Mouse (Mus musculus) gastrocnemius, postnatal 4 days (tissue): ENCODE measurements around the gene Sesn3. TPM values are rescaled to one million over a fixed set of nuclear protein-coding genes. Genes with fewer than 3 reads are reported as not detected.

ENCODE experiments used
- DNase-seq, 2 experiments: peaks; one replicate each; pipeline ENCODE4 v3.0.0; 2021 to 2022; ENCODE audit warnings: low spot score in 2 of 2, mixed read lengths in 2 of 2
- total RNA-seq, 2 experiments: library from RNA; stranded (reverse); gene quantifications; 2 replicates each; pipeline ENCODE4 v1.2.3; 2021

Gene Sesn3
- total RNA-seq, 2 experiments from 2014 or later = 42.1 to 49.8 TPM

- DNase-seq = no peak
These were observed 75.9 kb downstream of the Sesn3 start for GRCm38 (mm10) chr9:14350787-14351186.

DNA sequence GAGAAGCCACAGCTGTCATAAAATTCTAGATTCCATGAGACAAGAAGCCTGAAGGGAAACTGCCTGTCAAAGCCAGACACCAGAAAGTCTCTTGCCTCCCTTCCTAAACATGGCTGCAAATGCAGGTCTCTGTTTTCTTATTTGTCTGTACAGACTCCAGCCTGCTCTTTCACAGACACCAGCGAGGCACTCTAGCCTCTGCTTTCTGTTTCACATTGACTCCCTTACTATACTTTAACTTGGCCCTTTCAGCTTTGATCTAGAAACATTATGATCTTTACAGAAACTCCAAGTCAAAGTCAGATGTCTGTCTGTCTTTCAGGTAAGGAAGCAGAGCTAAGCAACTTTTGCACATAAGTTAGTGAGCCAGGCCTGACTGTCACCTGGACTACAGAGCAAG lies 77.5 kb downstream of the Sesn3 start:
- no peak for DNase-seq

DNA sequence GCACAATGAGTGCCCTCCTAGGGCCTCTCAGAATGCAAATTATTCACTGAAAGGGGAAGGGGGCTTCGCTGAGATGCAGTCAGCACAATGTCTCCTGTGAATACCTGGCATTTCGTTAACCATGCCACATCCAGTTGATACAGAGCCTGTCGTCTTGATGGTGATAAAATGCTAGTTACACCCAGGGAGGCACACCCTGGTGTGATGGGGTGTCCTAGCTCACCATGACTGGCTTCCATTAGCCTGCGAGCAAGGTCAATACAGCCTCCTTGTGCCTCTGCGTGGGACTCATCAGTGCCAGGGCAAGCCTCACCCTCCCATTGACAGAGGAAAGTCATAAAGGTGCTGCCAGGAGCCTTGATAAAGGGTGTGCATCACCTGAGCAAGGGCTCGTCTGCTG lies 80.0 kb downstream of the Sesn3 start:
- no peak for DNase-seq

DNA sequence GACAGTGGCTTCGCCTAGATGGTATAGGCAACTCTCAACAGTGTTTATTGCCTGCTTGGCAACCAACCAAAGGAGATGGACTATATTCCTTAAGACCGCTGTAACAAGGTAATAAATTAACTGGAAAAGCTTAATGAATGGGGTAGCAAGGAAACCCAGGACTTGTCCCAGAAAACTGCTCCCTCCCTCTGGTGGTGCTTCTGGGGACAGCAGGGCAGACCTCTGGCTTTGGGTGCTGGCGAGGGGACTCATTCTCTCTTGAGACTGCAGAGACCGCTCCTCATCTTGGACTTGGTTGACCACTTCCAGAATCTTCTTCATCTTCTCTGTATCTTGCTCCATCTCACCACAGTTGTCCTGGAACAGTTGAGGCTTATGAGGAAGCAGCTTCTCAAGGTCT lies 82.2 kb downstream of the Sesn3 start:
- no peak for DNase-seq

- no peak for DNase-seq
These were observed 87.4 kb downstream of the Sesn3 start for GRCm38 (mm10) chr9:14362068-14362768.

DNA sequence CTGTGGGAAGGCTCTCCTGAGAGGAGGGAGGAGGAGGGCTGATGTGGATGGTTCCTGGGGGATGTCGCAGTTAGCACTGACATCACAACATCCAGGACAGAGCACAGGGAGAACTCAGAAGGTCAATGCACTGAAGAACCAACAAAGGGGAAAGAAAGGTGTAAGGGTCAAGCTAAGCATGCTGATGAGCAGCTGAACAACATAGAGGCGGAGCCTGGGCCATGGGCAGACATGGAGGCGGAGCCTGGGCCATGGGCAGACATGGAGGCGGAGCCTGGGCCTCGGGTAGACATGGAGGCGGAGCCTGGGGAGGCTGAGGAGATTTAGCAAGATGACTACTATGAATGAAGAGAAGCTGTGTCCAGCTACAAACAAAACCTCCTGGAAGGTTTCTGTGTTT lies 88.7 kb downstream of the Sesn3 start:
- DNase-seq = no peak

- DNase-seq = no peak
These were observed 89.9 kb downstream of the Sesn3 start for GRCm38 (mm10) chr9:14364719-14365118.

GRCm38 (mm10) chr9:14365481-14366125 lies 90.7 kb downstream of the Sesn3 start:
- no peak for DNase-seq

DNA sequence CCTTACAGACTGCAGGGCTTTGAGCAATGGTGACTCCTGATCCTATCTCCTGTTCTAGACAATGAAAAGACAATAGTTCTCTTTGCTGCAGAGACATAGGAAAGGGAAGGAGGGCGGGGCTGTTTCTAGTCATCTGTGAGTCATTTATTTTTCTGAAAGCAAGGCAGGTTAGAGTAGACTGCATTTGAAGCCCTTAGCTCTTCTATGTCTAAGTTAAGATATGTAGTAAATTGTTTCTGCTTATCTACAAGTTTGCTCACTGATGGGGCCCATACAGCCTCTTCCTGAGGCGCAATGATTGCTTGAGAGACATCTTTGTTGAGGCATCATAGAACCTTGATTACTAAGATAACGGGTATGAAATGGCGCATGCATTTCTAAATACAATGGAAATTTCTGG lies 93.0 kb downstream of the Sesn3 start:
- DNase-seq = no peak

DNA sequence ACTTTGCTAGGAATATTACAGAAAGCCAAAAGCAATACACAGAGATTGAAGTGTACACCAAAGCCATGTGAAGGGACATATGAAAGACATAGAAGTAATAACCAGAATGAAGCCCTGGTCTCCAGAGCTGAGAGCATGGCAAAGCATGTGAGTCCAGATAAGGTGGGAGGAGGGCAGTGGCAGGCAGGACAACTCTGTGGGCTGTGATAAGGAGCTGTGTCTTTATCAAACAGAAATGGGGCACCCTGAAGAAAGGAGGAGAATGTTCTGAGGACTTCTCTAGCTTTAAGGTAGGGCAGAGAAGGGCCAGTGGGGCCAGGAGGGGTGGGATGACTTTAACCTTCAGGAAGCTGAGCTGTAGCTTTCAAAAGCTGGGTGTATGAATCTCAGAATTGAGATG lies 94.4 kb downstream of the Sesn3 start:
- DNase-seq = no peak

GRCm38 (mm10) chr9:14372440-14372839 lies 97.6 kb downstream of the Sesn3 start:
- no peak for DNase-seq

GRCm38 (mm10) chr9:14376149-14376548 lies 101.3 kb downstream of the Sesn3 start:
- DNase-seq = no peak

- no peak for DNase-seq
These were observed 103.3 kb downstream of the Sesn3 start for GRCm38 (mm10) chr9:14378151-14378550.

DNA sequence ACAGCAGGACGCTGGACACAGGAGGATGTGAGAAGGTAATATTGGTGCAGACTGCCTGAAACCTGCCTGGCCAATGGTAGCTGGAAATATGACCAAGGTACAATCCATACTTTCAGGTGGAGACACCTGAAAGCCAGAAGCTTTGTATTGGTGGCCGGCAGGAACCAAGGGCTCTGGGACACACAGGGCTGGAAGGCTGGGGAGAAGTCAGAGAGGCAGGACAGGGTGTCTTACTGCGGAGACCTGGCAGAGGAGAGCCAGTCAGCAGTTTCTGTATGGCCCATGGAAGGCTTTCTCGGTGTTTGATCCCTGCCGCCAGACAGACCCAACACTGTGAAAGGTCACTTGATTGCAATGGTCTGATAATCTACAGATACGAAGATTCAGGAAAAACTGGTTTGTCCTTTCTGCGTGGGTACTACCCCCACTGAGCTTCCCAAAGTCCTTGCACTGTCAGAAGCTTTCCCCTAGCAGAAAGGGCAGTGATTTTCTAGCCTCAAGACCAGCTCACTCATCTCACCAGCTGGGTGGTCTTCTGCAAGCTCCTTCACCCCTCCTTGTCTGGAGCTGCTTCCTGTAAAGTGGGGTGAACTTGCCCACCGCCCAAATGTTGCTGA lies 105.0 kb downstream of the Sesn3 start:
- no peak for DNase-seq

DNA sequence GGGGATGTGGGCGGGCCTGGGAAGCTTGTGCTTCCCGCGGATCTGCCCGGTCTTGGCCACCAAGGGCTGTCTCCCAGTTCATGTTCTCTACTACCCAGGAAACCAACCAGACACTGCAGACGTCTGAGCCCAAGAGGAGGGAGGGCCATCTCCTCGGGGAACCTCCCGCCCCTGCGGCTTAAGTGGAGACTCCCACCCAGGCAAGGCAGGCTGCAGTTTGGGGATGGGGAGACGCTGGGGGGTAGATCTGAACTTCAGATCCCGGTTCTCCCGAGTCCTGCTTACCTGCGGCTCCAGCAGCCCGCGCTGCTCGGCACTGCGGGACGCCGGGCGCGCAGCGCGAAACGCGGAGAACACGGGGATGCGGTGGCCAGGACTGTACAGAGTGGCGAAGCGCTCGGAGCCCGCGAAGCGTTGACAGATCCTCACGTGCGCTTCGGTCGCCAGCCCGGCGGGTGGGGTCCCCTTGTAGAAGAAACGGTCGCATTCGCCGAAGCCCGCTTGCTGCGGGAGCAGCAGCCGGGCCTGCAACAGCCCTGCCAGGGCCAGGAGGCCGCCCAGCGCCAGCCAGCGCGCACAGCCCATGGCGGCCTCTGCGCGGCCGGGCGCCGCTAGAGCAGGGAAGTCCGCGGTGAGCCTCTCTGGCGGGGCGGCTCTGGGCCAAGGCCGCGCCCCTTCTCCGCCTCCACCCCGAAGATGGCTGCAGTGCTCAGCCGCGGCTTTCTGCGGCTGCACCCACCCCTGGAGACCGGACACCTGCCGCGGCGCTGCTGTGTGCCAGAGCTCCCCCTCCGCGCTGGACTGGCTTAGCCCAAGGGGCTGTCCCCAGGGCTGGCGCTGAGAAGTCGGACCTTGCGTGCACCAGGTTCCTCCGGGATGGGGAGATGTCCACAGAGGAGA lies 105.8 kb downstream of the Sesn3 start:
- DNase-seq = peak; percentile 73 to 85

- DNase-seq = peak in 1 of 2 experiments; percentile 21
These were observed 106.6 kb downstream of the Sesn3 start, which contains the start of gene Endod1 for GRCm38 (mm10) chr9:14381353-14382055. TSS of gene Endod1 (minus strand) at chr9:14381507.

DNA sequence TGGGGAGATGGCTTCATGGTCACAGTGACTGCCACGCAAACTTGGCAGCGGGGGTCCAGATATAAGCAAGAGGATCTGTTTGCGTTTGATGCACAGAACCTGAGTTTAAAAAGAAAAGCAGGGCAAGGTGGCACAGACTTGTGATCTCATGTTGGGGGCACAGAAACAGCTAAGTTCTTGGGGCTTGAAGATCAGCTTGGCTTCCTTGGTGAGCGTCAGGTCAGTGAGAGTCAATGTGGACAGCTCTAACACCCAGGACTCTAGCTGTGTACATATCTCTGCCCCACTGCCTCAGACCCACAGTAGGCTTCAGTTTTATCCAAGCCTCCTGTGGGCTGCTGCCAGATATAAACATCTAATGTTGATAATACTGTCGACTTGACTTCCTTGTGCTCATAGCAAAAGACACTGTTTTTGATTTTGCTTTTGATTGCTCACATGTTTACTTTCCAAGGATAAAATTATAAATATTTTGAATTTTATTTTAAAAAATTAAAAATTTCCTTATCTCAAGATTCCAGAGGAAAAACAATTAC lies 107.5 kb downstream of the Sesn3 start:
- DNase-seq = no peak
